Mouse (Mus musculus): ENCODE measurements around the gene Gm10300. TPM values are rescaled to one million over a fixed set of nuclear protein-coding genes. Genes with fewer than 3 reads are reported as not detected.

Gene Gm10300
- total RNA-seq, 2 experiments from 2014 or later: 0.22 TPM; not detected in 1

Other genes with a start within 250 kb of the Gm10300 start
- gene Ptpru, start 236.4 kb upstream of the Gm10300 start, total RNA-seq (2021): 10 to 100 TPM; 44.6 to 57.4 TPM
- 10 to 100 TPM; 27.1 to 32.4 TPM for gene Mecr, start 231.2 kb upstream of the Gm10300 start, total RNA-seq (2021)
- gene Srsf4, start 201.1 kb upstream of the Gm10300 start, total RNA-seq (2021): 10 to 100 TPM; 70.3 to 76.8 TPM
- gene Tmem200b, start 152.9 kb upstream of the Gm10300 start, total RNA-seq (2021): 10 to 100 TPM in 1 of 2 experiments, 1 to 10 TPM in 1; 8.2 to 11.0 TPM
- 10 to 100 TPM; 36.5 to 44.3 TPM for gene Epb41, start 624 bp downstream of the Gm10300 start, total RNA-seq (2021)
- 10 to 100 TPM; 16.3 to 19.3 TPM for gene Oprd1, start 69.8 kb downstream of the Gm10300 start, total RNA-seq (2021)
- gene Ythdf2, start 137.6 kb downstream of the Gm10300 start, total RNA-seq (2021): 10 to 100 TPM; 37.6 to 47.1 TPM
- 10 to 100 TPM; 20.7 to 25.2 TPM for gene Gmeb1, start 186.9 kb downstream of the Gm10300 start, total RNA-seq (2021)
- gene Taf12, start 199.7 kb downstream of the Gm10300 start, total RNA-seq (2021): 10 to 100 TPM; 19.0 to 25.2 TPM
- gene Rab42, start 228.7 kb downstream of the Gm10300 start, total RNA-seq (2021): 1 to 10 TPM; 1.5 to 2.8 TPM

All from left cerebral cortex, postnatal 36 days (tissue).